Mouse (Mus musculus) heart, embryonic 15.5 days (tissue): ENCODE results near the gene Olfr228. TPM values are rescaled to one million over a fixed set of nuclear protein-coding genes. Genes with fewer than 3 reads are reported as not detected.
"Not testable (repeated sequence)": the region's sequence is repeated elsewhere in the genome, so short reads cannot be mapped to it uniquely, and the experiment has no call there.

ENCODE experiments used
- ATAC-seq: fragments of 200-750 bp; cut with Nextera tagmentation; replicated peaks from 2 replicates; pipeline ENCODE4 v1.8.0; 2017; ENCODE audit warnings: low read depth, moderate TSS enrichment; ENCODE audit not compliant: insufficient number of reproducible peaks, insufficient read depth, low FRiP score
- H3K27ac ChIP-seq: fragments of 300-500 bp; sonication (generic); 2 replicates; pipeline ENCODE4 v1.5.1; 2015; ENCODE audit warnings: mild to moderate bottlenecking, inconsistent platforms
- H3K27me3 ChIP-seq: fragments of 300-500 bp; sonication (generic); 2 replicates; pipeline ENCODE4 v1.6.1; 2015; ENCODE audit warnings: inconsistent platforms
- H3K36me3 ChIP-seq: fragments of 300-500 bp; sonication (generic); 2 replicates; pipeline ENCODE4 v1.6.1; 2015; ENCODE audit warnings: mild to moderate bottlenecking, inconsistent platforms
- H3K4me1 ChIP-seq: fragments of 300-500 bp; sonication (generic); replicated peaks from 2 replicates; pipeline ENCODE4 v1.6.1; 2015; ENCODE audit warnings: inconsistent platforms
- H3K4me2 ChIP-seq: fragments of 300-500 bp; sonication (generic); 2 replicates; pipeline ENCODE4 v1.6.1; 2015; ENCODE audit warnings: inconsistent platforms, mild to moderate bottlenecking, moderate library complexity
- H3K4me3 ChIP-seq: fragments of 300-500 bp; sonication (generic); 2 replicates; pipeline ENCODE4 v1.5.1; 2015; ENCODE audit warnings: mild to moderate bottlenecking, inconsistent platforms
- H3K9ac ChIP-seq: fragments of 300-500 bp; sonication (generic); 2 replicates; pipeline ENCODE4 v1.6.1; 2015; ENCODE audit warnings: mild to moderate bottlenecking, inconsistent platforms
- H3K9me3 ChIP-seq: fragments of 300-500 bp; sonication (generic); replicated peaks from 2 replicates; pipeline ENCODE4 v1.6.1; 2016; ENCODE audit warnings: inconsistent platforms
- WGBS: fragments of 180-500 bp; shearing (Covaris S2); methylation state at CpG from one replicate; pipeline ENCODE4 v1.1.7; 2015; ENCODE audit warnings: mixed read lengths; 5-methylcytosine and 5-hydroxymethylcytosine counted together
- polyA plus RNA-seq: library from polyadenylated mRNA; unstranded; fragments of >200 nt; fragmentation: Nextera tagmentation; extraction: Ambion mirVana; gene quantifications from 2 replicates; pipeline ENCODE4 v1.2.1, GENCODE M21; 2015

The Olfr228 gene
- not detected in 2 replicates for polyA plus RNA-seq

DNA sequence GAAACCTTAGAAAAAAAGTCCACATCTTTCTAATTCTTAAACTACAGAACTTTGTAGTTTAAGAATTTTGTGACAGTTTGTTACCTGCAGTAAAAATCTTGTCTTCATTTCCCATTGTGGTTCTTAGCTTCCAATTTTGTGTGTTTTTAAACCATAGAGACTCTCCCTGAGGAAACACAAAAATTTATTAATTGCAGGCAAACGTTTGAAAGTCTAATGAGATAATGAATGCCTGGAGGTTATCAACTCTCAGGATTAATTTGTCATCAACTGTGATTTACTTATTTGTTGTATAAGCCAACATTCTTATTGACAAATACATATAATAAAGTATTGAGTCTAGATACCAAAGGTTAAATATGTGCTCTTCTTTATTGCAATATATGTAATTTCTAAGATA lies at the start of gene Olfr228:
Gene Olfr228, minus strand, starts transcription at position 101 of the 400 bp plus-strand sequence.
- H3K9ac ChIP-seq = no peak within 1 kb of the TSS
- H3K27ac ChIP-seq = no peak within 1 kb of the TSS
- H3K36me3 ChIP-seq = no peaks in the 10 kb centered on the region
- H3K27me3 ChIP-seq = no peaks in the 10 kb centered on the region
- H3K4me2 ChIP-seq = no peak within 1 kb of the TSS
- WGBS = 33% methylated on average over 1 of the region's 1 CpGs
- ATAC-seq = no peak
- H3K9me3 ChIP-seq = no peaks in the 10 kb centered on the region
- H3K4me1 ChIP-seq = no peaks in the 10 kb centered on the region
- no peak within 1 kb of the TSS for H3K4me3 ChIP-seq

DNA sequence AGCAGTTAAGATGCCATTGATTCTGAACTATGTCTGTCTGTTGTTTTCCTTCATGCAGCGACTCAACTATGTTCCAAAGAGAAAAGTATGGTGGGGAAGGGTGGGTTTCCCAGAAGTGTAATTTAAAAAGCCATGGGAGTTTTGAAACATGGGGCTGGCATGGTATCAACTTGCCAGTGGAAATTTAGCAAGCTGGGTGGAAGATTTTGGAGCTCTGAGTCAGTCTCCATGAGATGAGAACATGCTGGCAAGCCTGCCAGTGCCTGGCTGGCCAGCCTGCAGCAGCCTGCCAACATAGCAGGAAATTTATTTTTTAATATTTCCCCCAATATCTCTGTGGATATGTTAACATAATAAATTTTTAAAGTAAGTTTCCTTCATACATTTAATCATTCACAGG lies 43.8 kb upstream of the Olfr228 start:
- WGBS = 58% methylated on average over 1 of the region's 1 CpGs

DNA sequence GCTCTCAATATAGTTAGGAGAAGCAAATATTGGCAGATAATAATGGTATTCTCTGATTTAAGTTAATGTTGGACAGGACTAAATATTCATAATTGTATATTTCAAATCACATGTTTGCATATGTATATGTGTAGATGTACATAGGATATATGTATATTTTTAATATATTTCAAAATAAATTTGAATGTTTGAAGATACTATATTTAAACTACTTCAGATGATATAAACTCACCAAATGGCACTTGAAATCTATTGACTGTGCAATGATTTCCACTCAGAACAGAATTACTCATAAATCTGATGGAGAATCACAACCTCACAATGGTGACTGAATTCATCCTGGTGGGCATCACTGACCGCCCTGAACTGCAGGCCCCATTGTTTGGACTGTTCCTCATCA lies 21.0 kb upstream of the Olfr228 start, which contains the start of gene Olfr1076:
Gene Olfr1076, plus strand, starts transcription at position 301 of the 400 bp plus-strand sequence.
- no peaks in the 10 kb centered on the region for H3K27me3 ChIP-seq
- H3K4me1 ChIP-seq = no peaks in the 10 kb centered on the region
- no peak within 1 kb of the TSS for H3K27ac ChIP-seq
- no peak within 1 kb of the TSS for H3K4me3 ChIP-seq
- no peaks in the 10 kb centered on the region for H3K9me3 ChIP-seq
- no peaks in the 10 kb centered on the region for H3K36me3 ChIP-seq
- WGBS = 67% methylated on average over 1 of the region's 1 CpGs
- no peak for ATAC-seq
- no peak within 1 kb of the TSS for H3K4me2 ChIP-seq
- H3K9ac ChIP-seq = no peak within 1 kb of the TSS

More for the DNA sequence above, 43.8 kb upstream of the Olfr228 start:
- Histone ChIP-seq H3K4me1 (no peaks in the 10 kb centered on the region), H3K4me3 (no peak overlapping the region), H3K9me3 (no peaks in the 10 kb centered on the region), H3K4me2 (no peak overlapping the region), H3K9ac (no peak overlapping the region), H3K27me3 (no peaks in the 10 kb centered on the region), H3K27ac (no peak overlapping the region), H3K36me3 (no peaks in the 10 kb centered on the region)
- ATAC-seq = no peak

DNA sequence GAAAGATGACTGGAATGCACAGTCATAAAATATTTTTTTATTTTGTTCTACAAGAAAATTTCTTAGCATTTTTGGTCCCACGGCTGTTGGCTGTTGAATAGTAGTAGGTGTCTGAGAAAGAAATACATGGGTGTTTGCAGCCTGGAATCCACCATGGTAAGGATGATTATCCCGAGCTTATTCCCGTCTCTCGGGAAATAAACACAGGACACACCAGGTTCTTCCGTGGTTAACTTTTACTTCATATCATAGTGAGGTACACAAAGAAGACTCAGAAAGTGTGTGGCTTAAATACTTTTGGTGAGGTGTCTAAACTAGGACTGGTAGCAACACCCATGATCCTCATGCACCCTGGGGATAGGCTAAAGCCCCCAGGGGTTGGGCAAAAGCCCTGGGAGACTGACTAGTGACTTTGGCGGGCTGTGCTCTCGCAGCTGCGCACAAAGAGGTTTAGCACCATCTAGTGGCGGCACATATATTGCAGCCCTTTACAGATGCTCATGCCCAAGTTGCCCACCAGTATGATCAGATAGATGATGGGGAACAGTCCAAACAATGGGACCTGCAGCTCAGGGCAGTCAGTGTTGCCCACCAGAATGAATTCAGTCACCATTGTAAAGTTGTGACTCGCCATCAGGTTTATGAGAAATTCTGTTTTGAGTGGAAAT lies 22.6 kb downstream of the Olfr228 start:
- H3K9ac ChIP-seq = no peak overlapping the region
- no peaks in the 10 kb centered on the region for H3K4me1 ChIP-seq
- no peaks in the 10 kb centered on the region for H3K9me3 ChIP-seq
- peak overlapping the region; percentile 47 for H3K4me2 ChIP-seq
- 30% methylated on average over 10 of the region's 10 CpGs for WGBS
- H3K4me3 ChIP-seq = peak overlapping the region; percentile 19; the same call in 1 of the 2 replicates
- no peaks in the 10 kb centered on the region for H3K27me3 ChIP-seq
- H3K27ac ChIP-seq = no peak overlapping the region
- no peaks in the 10 kb centered on the region for H3K36me3 ChIP-seq
- ATAC-seq = no peak

- Histone ChIP-seq H3K36me3 (no peaks in the 10 kb centered on the region), H3K27ac (no peak overlapping the region), H3K4me3 (no peak overlapping the region), H3K27me3 (no peaks in the 10 kb centered on the region), H3K9me3 (no peaks in the 10 kb centered on the region), H3K9ac (no peak overlapping the region), H3K4me2 (no peak overlapping the region), H3K4me1 (no peaks in the 10 kb centered on the region)
- ATAC-seq = no peak
- WGBS = 43% methylated on average over 1 of the region's 1 CpGs
Observed at GRCm38 (mm10) chr2:86460434-86460833, 26.8 kb downstream of the Olfr228 start.

DNA sequence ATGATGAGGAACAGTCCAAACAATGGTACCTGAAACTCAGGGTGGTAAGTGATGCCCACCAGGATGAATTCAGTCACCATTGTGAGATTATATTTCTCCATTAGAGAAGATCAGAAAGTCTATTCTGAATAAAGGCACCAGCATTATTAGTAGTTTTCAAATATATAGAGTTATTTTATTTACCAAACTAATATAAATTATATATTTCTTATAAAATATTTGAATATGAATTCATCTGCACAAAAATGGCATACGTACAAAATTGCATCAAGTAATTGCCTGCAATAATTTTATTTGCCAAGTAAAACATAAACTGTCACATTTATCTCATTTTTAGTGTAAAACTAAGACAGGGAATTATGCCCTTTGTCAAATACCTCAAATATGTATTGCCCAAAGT lies 31.0 kb downstream of the Olfr228 start, which contains the start of gene Olfr1066:
Gene Olfr1066, minus strand, starts transcription at position 101 of the 400 bp plus-strand sequence.
- Histone ChIP-seq H3K4me3 (no peak within 1 kb of the TSS), H3K9me3 (no peaks in the 10 kb centered on the region), H3K9ac (no peak within 1 kb of the TSS), H3K36me3 (no peaks in the 10 kb centered on the region), H3K27me3 (no peaks in the 10 kb centered on the region), H3K4me1 (no peaks in the 10 kb centered on the region), H3K4me2 (no peak within 1 kb of the TSS), H3K27ac (no peak within 1 kb of the TSS)
- 75% methylated on average over 1 of the region's 1 CpGs for WGBS
- no peak for ATAC-seq

DNA sequence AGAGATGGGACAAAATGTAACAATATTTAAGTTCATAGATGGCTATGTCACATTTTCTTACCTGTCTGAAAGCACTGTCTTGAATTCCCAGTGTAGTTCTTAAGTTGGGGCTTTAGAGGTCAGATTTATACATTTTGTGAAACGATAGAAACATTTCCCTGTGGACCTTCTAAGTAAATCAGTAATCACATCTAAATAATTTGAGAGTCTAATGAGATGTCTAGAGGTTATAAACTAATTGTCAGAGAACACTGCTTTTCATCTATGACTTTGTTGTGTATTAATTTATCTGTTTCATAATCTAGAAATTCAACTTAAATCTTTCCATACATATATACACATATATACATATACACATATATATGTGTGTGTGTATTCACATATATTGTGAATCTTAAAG lies 36.7 kb downstream of the Olfr228 start, which contains the start of gene Olfr1065:
Gene Olfr1065, minus strand, starts transcription at position 101 of the 400 bp plus-strand sequence.
- H3K27ac ChIP-seq, H3K27me3 ChIP-seq, H3K9me3 ChIP-seq, H3K36me3 ChIP-seq, H3K9ac ChIP-seq, ATAC-seq, H3K4me2 ChIP-seq, H3K4me1 ChIP-seq, H3K4me3 ChIP-seq: not testable (repeated sequence)
- WGBS = 60% methylated on average over 1 of the region's 1 CpGs

DNA sequence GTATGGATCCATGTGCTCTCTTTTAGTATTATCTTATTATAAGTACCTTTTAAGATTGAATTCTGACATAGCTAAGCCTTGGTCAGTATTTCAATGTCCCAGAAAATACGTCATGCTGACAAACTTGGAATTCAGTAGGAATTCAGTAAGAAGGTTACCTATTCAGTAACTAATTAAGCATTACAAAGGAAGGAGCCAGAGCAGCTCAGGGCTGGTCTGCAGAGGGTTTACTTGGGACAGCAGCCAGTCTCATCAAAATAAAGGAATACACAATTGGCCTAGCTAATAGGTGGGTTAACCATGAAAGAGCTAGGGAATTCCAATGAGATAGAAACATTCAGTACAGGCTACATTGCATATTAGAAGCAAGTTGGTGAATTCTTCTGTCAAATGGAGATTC lies 45.1 kb downstream of the Olfr228 start:
- not testable (repeated sequence) for H3K9ac ChIP-seq, H3K27ac ChIP-seq, H3K4me3 ChIP-seq, H3K36me3 ChIP-seq, H3K9me3 ChIP-seq, ATAC-seq, H3K27me3 ChIP-seq, H3K4me2 ChIP-seq, H3K4me1 ChIP-seq
- WGBS = 63% methylated on average over 1 of the region's 1 CpGs

Other genes with a start within 250 kb of the Olfr228 start
- gene Olfr1048, start 247.1 kb downstream of the Olfr228 start, polyA plus RNA-seq = not detected in 2 replicates
- not detected in 2 replicates for gene Olfr1049, start 229.1 kb downstream of the Olfr228 start, polyA plus RNA-seq
- gene Olfr1051, start 208.3 kb downstream of the Olfr228 start, polyA plus RNA-seq = not detected in 2 replicates
- gene Olfr1052, start 194.9 kb downstream of the Olfr228 start, polyA plus RNA-seq = not detected in 2 replicates
- gene Olfr1053, start 172.1 kb downstream of the Olfr228 start, polyA plus RNA-seq = not detected in 2 replicates
- gene Olfr1054, start 152.0 kb downstream of the Olfr228 start, polyA plus RNA-seq = not detected in 2 replicates
- not detected in 2 replicates for gene Olfr1055, start 137.1 kb downstream of the Olfr228 start, polyA plus RNA-seq
- not detected in 2 replicates for gene Olfr1056, start 124.9 kb downstream of the Olfr228 start, polyA plus RNA-seq
- gene Olfr1057, start 109.0 kb downstream of the Olfr228 start, polyA plus RNA-seq = not detected in 2 replicates
- not detected in 2 replicates for gene Olfr1058, start 98.8 kb downstream of the Olfr228 start, polyA plus RNA-seq
- gene Olfr1061, start 73.3 kb downstream of the Olfr228 start, polyA plus RNA-seq = not detected in 2 replicates
- not detected in 2 replicates for gene Olfr1062, start 60.6 kb downstream of the Olfr228 start, polyA plus RNA-seq
- not detected in 2 replicates for gene Olfr1065, start 36.8 kb downstream of the Olfr228 start, polyA plus RNA-seq
- gene Olfr1066, start 31.1 kb downstream of the Olfr228 start, polyA plus RNA-seq = not detected in 2 replicates
- not detected in 2 replicates for gene Olfr1076, start 21.1 kb upstream of the Olfr228 start, polyA plus RNA-seq
- gene Olfr1079, start 55.1 kb upstream of the Olfr228 start, polyA plus RNA-seq = not detected in 2 replicates
- not detected in 2 replicates for gene Olfr1080, start 70.8 kb upstream of the Olfr228 start, polyA plus RNA-seq
- gene Olfr1082, start 111.6 kb upstream of the Olfr228 start, polyA plus RNA-seq = not detected in 2 replicates
- not detected in 2 replicates for gene Olfr1084, start 152.3 kb upstream of the Olfr228 start, polyA plus RNA-seq
- not detected in 2 replicates for gene Olfr1085, start 174.6 kb upstream of the Olfr228 start, polyA plus RNA-seq
- gene Olfr1086, start 192.7 kb upstream of the Olfr228 start, polyA plus RNA-seq = not detected in 2 replicates
- gene Olfr1087, start 211.0 kb upstream of the Olfr228 start, polyA plus RNA-seq = not detected in 2 replicates
- not detected in 2 replicates for gene Olfr1089, start 246.3 kb upstream of the Olfr228 start, polyA plus RNA-seq